Mouse (Mus musculus): Measurements from ENCODE around the gene Mcf2l. TPM values are rescaled to one million over a fixed set of nuclear protein-coding genes. Genes with fewer than 3 reads are reported as not detected.
A peak's percentile ranks its signal among the peaks of the same experiment; 100 is the strongest.

Gene Mcf2l
- total RNA-seq, 2 experiments from 2014 or later = 1.3 to 1.7 TPM

GRCm38 (mm10) chr8:12941161-12941926 is 67.7 kb downstream of the Mcf2l start:
- no peak for ATAC-seq (replicated peaks; ENCODE audit: low FRiP score, poor library complexity, severe bottlenecking)

- no peak for ATAC-seq (replicated peaks; ENCODE audit: low FRiP score, poor library complexity, severe bottlenecking)
These were observed 74.3 kb downstream of the Mcf2l start for GRCm38 (mm10) chr8:12947604-12948573.

- no peak for ATAC-seq (replicated peaks; ENCODE audit: low FRiP score, poor library complexity, severe bottlenecking)
These were observed 75.0 kb downstream of the Mcf2l start for GRCm38 (mm10) chr8:12948574-12948961.

GRCm38 (mm10) chr8:12951051-12951630 is 77.5 kb downstream of the Mcf2l start:
- ATAC-seq (replicated peaks; ENCODE audit: low FRiP score, poor library complexity, severe bottlenecking) = no peak

- ATAC-seq (replicated peaks; ENCODE audit: low FRiP score, poor library complexity, severe bottlenecking) = no peak
These were observed 79.1 kb downstream of the Mcf2l start for GRCm38 (mm10) chr8:12952699-12953098.

- ATAC-seq (replicated peaks; ENCODE audit: low FRiP score, poor library complexity, severe bottlenecking) = no peak
These were observed 81.8 kb downstream of the Mcf2l start for GRCm38 (mm10) chr8:12955362-12955879.

- no peak for ATAC-seq (replicated peaks; ENCODE audit: low FRiP score, poor library complexity, severe bottlenecking)
These were observed 82.3 kb downstream of the Mcf2l start for GRCm38 (mm10) chr8:12955880-12956279.

- ATAC-seq (replicated peaks; ENCODE audit: low FRiP score, poor library complexity, severe bottlenecking) = no peak
These were observed 83.3 kb downstream of the Mcf2l start for GRCm38 (mm10) chr8:12956941-12957340.

- no peak for ATAC-seq (replicated peaks; ENCODE audit: low FRiP score, poor library complexity, severe bottlenecking)
These were observed 83.8 kb downstream of the Mcf2l start for GRCm38 (mm10) chr8:12957419-12957818.

- ATAC-seq (replicated peaks; ENCODE audit: low FRiP score, poor library complexity, severe bottlenecking) = no peak
These were observed 87.0 kb downstream of the Mcf2l start for GRCm38 (mm10) chr8:12960609-12961008.

- no peak for ATAC-seq (replicated peaks; ENCODE audit: low FRiP score, poor library complexity, severe bottlenecking)
These were observed 87.6 kb downstream of the Mcf2l start for GRCm38 (mm10) chr8:12961211-12961610.

- ATAC-seq (replicated peaks; ENCODE audit: low FRiP score, poor library complexity, severe bottlenecking) = no peak
These were observed 88.4 kb downstream of the Mcf2l start for GRCm38 (mm10) chr8:12961821-12962534.

- no peak for ATAC-seq (replicated peaks; ENCODE audit: low FRiP score, poor library complexity, severe bottlenecking)
These were observed 89.2 kb downstream of the Mcf2l start for GRCm38 (mm10) chr8:12962541-12963380.

- ATAC-seq (replicated peaks; ENCODE audit: low FRiP score, poor library complexity, severe bottlenecking) = no peak
These were observed 102.7 kb downstream of the Mcf2l start for GRCm38 (mm10) chr8:12976290-12976689.

- no peak for ATAC-seq (replicated peaks; ENCODE audit: low FRiP score, poor library complexity, severe bottlenecking)
These were observed 103.1 kb downstream of the Mcf2l start for GRCm38 (mm10) chr8:12976723-12977122.

GRCm38 (mm10) chr8:12977325-12977724 is 103.7 kb downstream of the Mcf2l start:
- ATAC-seq (replicated peaks; ENCODE audit: low FRiP score, poor library complexity, severe bottlenecking) = no peak

GRCm38 (mm10) chr8:12978308-12978707 is 104.7 kb downstream of the Mcf2l start:
- ATAC-seq (replicated peaks; ENCODE audit: low FRiP score, poor library complexity, severe bottlenecking) = no peak

GRCm38 (mm10) chr8:12978726-12979125 is 105.1 kb downstream of the Mcf2l start:
- peak; percentile 52; the same call in 1 of the 2 replicates for ATAC-seq (replicated peaks; ENCODE audit: low FRiP score, poor library complexity, severe bottlenecking)
